Mouse (Mus musculus): ENCODE measurements at regions not wholly inside any gene's neighbourhood (a gene's known extent, or its start where the extent isn't known, plus 50 kb on each side); places are given as distances from the start of the nearest gene placed in this dataset.

DNA sequence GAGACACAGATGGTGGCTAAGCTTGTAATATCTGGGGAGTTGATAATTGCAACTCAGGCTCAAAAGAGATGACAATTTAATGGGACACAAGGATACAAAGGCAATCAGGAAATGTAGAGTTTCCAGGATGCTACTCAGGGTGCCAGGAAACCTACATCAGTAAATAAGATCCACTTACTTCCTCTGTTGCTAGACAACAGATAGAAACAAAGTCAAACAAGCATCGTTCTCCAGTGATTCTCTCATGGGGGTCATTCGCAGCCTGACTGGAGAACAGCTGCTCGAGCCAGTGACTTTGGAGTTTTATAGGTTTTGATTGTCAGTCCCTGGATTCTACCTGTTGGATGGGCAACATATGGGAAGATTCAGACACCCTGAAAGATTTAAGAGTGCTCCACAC is 1026.5 kb downstream of the Ttll7 start:
- no peaks in the 10 kb centered on the region for H3K4me1 ChIP-seq (ENCODE audit: control insufficient read depth, insufficient read depth, low read length)
- TF ChIP-seq EP300 (IDR thresholded peaks at IDR 0.05; ENCODE audit: insufficient read depth, low read depth, low read length) (no peak), POLR2A (IDR thresholded peaks at IDR 0.05; ENCODE audit: insufficient read depth, low read length) (no peak), CTCF (IDR thresholded peaks at IDR 0.05; ENCODE audit: low read depth, low read length) (no peak)
- H3K27me3 ChIP-seq (ENCODE audit: control insufficient read depth, insufficient read depth, low read length, poor library complexity, severe bottlenecking): no peaks in the 10 kb centered on the region

DNA sequence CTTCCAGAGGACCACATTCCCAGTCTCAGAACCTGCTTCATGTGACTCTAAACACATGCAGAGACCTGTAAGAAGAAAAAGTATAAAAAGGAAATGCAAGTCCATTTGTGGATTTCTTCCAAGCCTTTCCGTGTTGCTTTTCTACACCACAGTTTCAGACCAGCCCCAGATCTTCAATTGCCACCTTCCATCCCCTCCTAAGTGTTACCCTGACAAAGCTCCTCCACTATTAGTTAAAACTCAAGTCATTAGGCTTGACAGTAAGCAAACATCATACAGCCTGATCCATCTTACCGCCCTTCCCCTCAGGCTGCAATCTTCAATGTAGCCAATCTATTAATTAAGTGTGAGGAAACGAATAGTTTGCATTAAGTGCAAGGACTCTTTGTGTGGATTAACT is 1016.1 kb downstream of the Ttll7 start:
- Histone ChIP-seq H3K27ac (ENCODE audit: insufficient read depth, low read length) (no peak overlapping the region), H3K4me1 (ENCODE audit: control insufficient read depth, insufficient read depth, low read length) (no peaks in the 10 kb centered on the region), H3K9ac (ENCODE audit: low read depth, poor library complexity, severe bottlenecking) (no peak overlapping the region), H3K4me3 (ENCODE audit: low read depth, low read length) (no peak overlapping the region), H3K9me3 (replicated peaks; ENCODE audit: control insufficient read depth, insufficient read depth, low read length, poor library complexity, severe bottlenecking) (no peaks in the 10 kb centered on the region), H3K36me3 (ENCODE audit: control insufficient read depth, insufficient read depth, low read length, poor library complexity, severe bottlenecking) (no peaks in the 10 kb centered on the region), H3K27me3 (ENCODE audit: control insufficient read depth, insufficient read depth, low read length, poor library complexity, severe bottlenecking) (no peaks in the 10 kb centered on the region)
- no peak for TF ChIP-seq CTCF (IDR thresholded peaks at IDR 0.05; ENCODE audit: low read depth, low read length)
- no peak for TF ChIP-seq POLR2A (IDR thresholded peaks at IDR 0.05; ENCODE audit: insufficient read depth, low read length)
- no peak for TF ChIP-seq EP300 (IDR thresholded peaks at IDR 0.05; ENCODE audit: insufficient read depth, low read depth, low read length)

More for the DNA sequence above, 1026.5 kb downstream of the Ttll7 start:
- H3K9ac ChIP-seq (ENCODE audit: low read depth, poor library complexity, severe bottlenecking): no peak overlapping the region
- no peak overlapping the region for H3K4me3 ChIP-seq (ENCODE audit: low read depth, low read length)
- H3K27ac ChIP-seq (ENCODE audit: insufficient read depth, low read length): no peak overlapping the region
- no peaks in the 10 kb centered on the region for H3K36me3 ChIP-seq (ENCODE audit: control insufficient read depth, insufficient read depth, low read length, poor library complexity, severe bottlenecking)
- no peaks in the 10 kb centered on the region for H3K9me3 ChIP-seq (replicated peaks; ENCODE audit: control insufficient read depth, insufficient read depth, low read length, poor library complexity, severe bottlenecking)

- Histone ChIP-seq H3K27me3 (ENCODE audit: control insufficient read depth, insufficient read depth, low read length, poor library complexity, severe bottlenecking) (no peaks in the 10 kb centered on the region), H3K4me3 (ENCODE audit: low read depth, low read length) (no peak overlapping the region), H3K9ac (ENCODE audit: low read depth, poor library complexity, severe bottlenecking) (no peak overlapping the region), H3K36me3 (ENCODE audit: control insufficient read depth, insufficient read depth, low read length, poor library complexity, severe bottlenecking) (no peaks in the 10 kb centered on the region), H3K27ac (ENCODE audit: insufficient read depth, low read length) (no peak overlapping the region), H3K9me3 (replicated peaks; ENCODE audit: control insufficient read depth, insufficient read depth, low read length, poor library complexity, severe bottlenecking) (no peaks in the 10 kb centered on the region), H3K4me1 (ENCODE audit: control insufficient read depth, insufficient read depth, low read length) (no peaks in the 10 kb centered on the region)
- TF ChIP-seq EP300 (IDR thresholded peaks at IDR 0.05; ENCODE audit: insufficient read depth, low read depth, low read length) (no peak), POLR2A (IDR thresholded peaks at IDR 0.05; ENCODE audit: insufficient read depth, low read length) (no peak), CTCF (IDR thresholded peaks at IDR 0.05; ENCODE audit: low read depth, low read length) (no peak)
Measured at GRCm38 (mm10) chr3:147853346-147853745, 1001.2 kb downstream of the Ttll7 start.

GRCm38 (mm10) chr3:147852830-147853229 is 1000.7 kb downstream of the Ttll7 start:
- no peaks in the 10 kb centered on the region for H3K36me3 ChIP-seq (ENCODE audit: control insufficient read depth, insufficient read depth, low read length, poor library complexity, severe bottlenecking)
- H3K27ac ChIP-seq (ENCODE audit: insufficient read depth, low read length): no peak overlapping the region
- no peaks in the 10 kb centered on the region for H3K27me3 ChIP-seq (ENCODE audit: control insufficient read depth, insufficient read depth, low read length, poor library complexity, severe bottlenecking)
- no peak overlapping the region for H3K9ac ChIP-seq (ENCODE audit: low read depth, poor library complexity, severe bottlenecking)
- H3K4me3 ChIP-seq (ENCODE audit: low read depth, low read length): no peak overlapping the region
- TF ChIP-seq POLR2A (IDR thresholded peaks at IDR 0.05; ENCODE audit: insufficient read depth, low read length) (no peak), EP300 (IDR thresholded peaks at IDR 0.05; ENCODE audit: insufficient read depth, low read depth, low read length) (no peak), CTCF (IDR thresholded peaks at IDR 0.05; ENCODE audit: low read depth, low read length) (no peak)
- no peaks in the 10 kb centered on the region for H3K4me1 ChIP-seq (ENCODE audit: control insufficient read depth, insufficient read depth, low read length)
- H3K9me3 ChIP-seq (replicated peaks; ENCODE audit: control insufficient read depth, insufficient read depth, low read length, poor library complexity, severe bottlenecking): no peaks in the 10 kb centered on the region

- Histone ChIP-seq H3K9ac (ENCODE audit: low read depth, poor library complexity, severe bottlenecking) (no peak overlapping the region), H3K9me3 (replicated peaks; ENCODE audit: control insufficient read depth, insufficient read depth, low read length, poor library complexity, severe bottlenecking) (no peaks in the 10 kb centered on the region), H3K4me1 (ENCODE audit: control insufficient read depth, insufficient read depth, low read length) (no peaks in the 10 kb centered on the region), H3K36me3 (ENCODE audit: control insufficient read depth, insufficient read depth, low read length, poor library complexity, severe bottlenecking) (no peaks in the 10 kb centered on the region), H3K27ac (ENCODE audit: insufficient read depth, low read length) (no peak overlapping the region), H3K27me3 (ENCODE audit: control insufficient read depth, insufficient read depth, low read length, poor library complexity, severe bottlenecking) (no peaks in the 10 kb centered on the region), H3K4me3 (ENCODE audit: low read depth, low read length) (no peak overlapping the region)
- no peak for TF ChIP-seq POLR2A (IDR thresholded peaks at IDR 0.05; ENCODE audit: insufficient read depth, low read length)
- TF ChIP-seq CTCF (IDR thresholded peaks at IDR 0.05; ENCODE audit: low read depth, low read length): no peak
- no peak for TF ChIP-seq EP300 (IDR thresholded peaks at IDR 0.05; ENCODE audit: insufficient read depth, low read depth, low read length)
Measured at GRCm38 (mm10) chr3:147841357-147841756, 989.2 kb downstream of the Ttll7 start.

- no peak overlapping the region for H3K4me3 ChIP-seq (ENCODE audit: low read depth, low read length)
- TF ChIP-seq EP300 (IDR thresholded peaks at IDR 0.05; ENCODE audit: insufficient read depth, low read depth, low read length) (no peak), POLR2A (IDR thresholded peaks at IDR 0.05; ENCODE audit: insufficient read depth, low read length) (no peak), CTCF (IDR thresholded peaks at IDR 0.05; ENCODE audit: low read depth, low read length) (no peak)
- no peaks in the 10 kb centered on the region for H3K27me3 ChIP-seq (ENCODE audit: control insufficient read depth, insufficient read depth, low read length, poor library complexity, severe bottlenecking)
- H3K4me1 ChIP-seq (ENCODE audit: control insufficient read depth, insufficient read depth, low read length): no peaks in the 10 kb centered on the region
- H3K9me3 ChIP-seq (replicated peaks; ENCODE audit: control insufficient read depth, insufficient read depth, low read length, poor library complexity, severe bottlenecking): no peaks in the 10 kb centered on the region
- H3K36me3 ChIP-seq (ENCODE audit: control insufficient read depth, insufficient read depth, low read length, poor library complexity, severe bottlenecking): no peaks in the 10 kb centered on the region
- H3K9ac ChIP-seq (ENCODE audit: low read depth, poor library complexity, severe bottlenecking): no peak overlapping the region
- no peak overlapping the region for H3K27ac ChIP-seq (ENCODE audit: insufficient read depth, low read length)
Measured at GRCm38 (mm10) chr3:147838816-147839215, 986.6 kb downstream of the Ttll7 start.

All from ES-Bruce4 (cell line).